Mouse (Mus musculus): ENCODE measurements around the gene Gja5. TPM values are rescaled to one million over a fixed set of nuclear protein-coding genes. Genes with fewer than 3 reads are reported as not detected.

The Gja5 gene
- polyA plus RNA-seq, 1 experiment: 14.7 TPM

- no peaks in the 10 kb centered on the region for H3K79me2 ChIP-seq (ENCODE audit: control insufficient read depth, insufficient read depth)
- H3K27me3 ChIP-seq (ENCODE audit: control insufficient read depth, insufficient read depth, insufficient read length): no peaks in the 10 kb centered on the region
- no peak overlapping the region for H3K4me3 ChIP-seq
- no peak overlapping the region for H3ac ChIP-seq (ENCODE audit: control insufficient read depth, insufficient read length)
- H3K4me2 ChIP-seq (ENCODE audit: low read depth): no peak overlapping the region
- H3K36me3 ChIP-seq (ENCODE audit: control insufficient read depth, insufficient read depth): peaks cover 21% of the 10 kb centered on the region
- TF ChIP-seq MYOD1 (IDR thresholded peaks at IDR 0.05; ENCODE audit: control insufficient read depth in 1 of 3, insufficient read length in 2 of 3, low read depth in 2 of 3) (no peak), REST (IDR thresholded peaks at IDR 0.05; ENCODE audit: insufficient read depth, insufficient read length) (no peak), USF1 (IDR thresholded peaks at IDR 0.05; ENCODE audit: low read depth) (no peak), MAX (IDR thresholded peaks at IDR 0.05; ENCODE audit: low read depth) (no peak), TCF12 (IDR thresholded peaks at IDR 0.05; ENCODE audit: insufficient read depth, poor library complexity, severe bottlenecking) (no peak), MYOG (IDR thresholded peaks at IDR 0.05; ENCODE audit: control insufficient read depth in 1 of 3, insufficient read depth in 1 of 3, insufficient read length in 2 of 3, low read depth in 2 of 3) (no peak), SRF (IDR thresholded peaks at IDR 0.05; ENCODE audit: control insufficient read depth, insufficient read length, low read depth) (no peak), CEBPB (IDR thresholded peaks at IDR 0.05; ENCODE audit: insufficient read depth, poor library complexity, severe bottlenecking) (no peak), POLR2AphosphoS2 (IDR thresholded peaks at IDR 0.05; ENCODE audit: insufficient read length, low read depth) (no peak), TCF3 (IDR thresholded peaks at IDR 0.05; ENCODE audit: insufficient read length, low read depth) (no peak), POLR2A (IDR thresholded peaks at IDR 0.05; ENCODE audit: insufficient read length, low read depth) (no peak), E2F4 (IDR thresholded peaks at IDR 0.05; ENCODE audit: insufficient read depth) (no peak)
Measured at GRCm38 (mm10) chr3:96869091-96869490, 35.4 kb upstream of the Gja5 start.

DNA sequence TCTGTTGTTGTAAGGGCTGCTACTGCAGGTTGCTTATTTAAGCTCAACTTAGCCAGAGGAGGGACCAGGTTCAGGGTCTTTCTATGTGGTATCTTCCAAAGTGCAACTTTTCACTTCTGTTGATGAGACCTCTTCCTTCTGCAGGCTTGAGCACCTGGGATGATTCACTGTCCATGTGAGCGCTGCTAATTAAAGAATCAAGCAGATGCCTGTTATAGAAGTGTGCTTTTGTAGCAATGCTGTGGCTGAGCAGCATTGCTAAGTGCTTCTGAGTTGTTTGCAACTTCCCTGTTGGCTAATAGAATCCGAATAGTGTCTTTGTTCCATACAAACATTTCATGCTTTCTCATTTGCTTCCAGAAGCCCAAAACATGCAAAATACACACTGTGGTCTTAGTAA lies 34.2 kb upstream of the Gja5 start:
- Histone ChIP-seq H3K4me3 (no peak overlapping the region), H3K79me2 (ENCODE audit: control insufficient read depth, insufficient read depth) (no peaks in the 10 kb centered on the region), H3K36me3 (ENCODE audit: control insufficient read depth, insufficient read depth) (peaks cover 27% of the 10 kb centered on the region), H3ac (ENCODE audit: control insufficient read depth, insufficient read length) (no peak overlapping the region), H3K27me3 (ENCODE audit: control insufficient read depth, insufficient read depth, insufficient read length) (no peaks in the 10 kb centered on the region), H3K4me2 (ENCODE audit: low read depth) (no peak overlapping the region)
- TF ChIP-seq MYOG (IDR thresholded peaks at IDR 0.05; ENCODE audit: control insufficient read depth in 1 of 3, insufficient read depth in 1 of 3, insufficient read length in 2 of 3, low read depth in 2 of 3): no peak
- TF ChIP-seq SRF (IDR thresholded peaks at IDR 0.05; ENCODE audit: control insufficient read depth, insufficient read length, low read depth): no peak
- TF ChIP-seq TCF3 (IDR thresholded peaks at IDR 0.05; ENCODE audit: insufficient read length, low read depth): no peak

- H3K27me3 ChIP-seq (ENCODE audit: control insufficient read depth, insufficient read depth, insufficient read length): no peaks in the 10 kb centered on the region
- H3K4me2 ChIP-seq (ENCODE audit: low read depth): no peak overlapping the region
- no peak overlapping the region for H3K4me3 ChIP-seq
- H3K36me3 ChIP-seq (ENCODE audit: control insufficient read depth, insufficient read depth): peaks cover 27% of the 10 kb centered on the region
- no peaks in the 10 kb centered on the region for H3K79me2 ChIP-seq (ENCODE audit: control insufficient read depth, insufficient read depth)
- TF ChIP-seq E2F4 (IDR thresholded peaks at IDR 0.05; ENCODE audit: insufficient read depth) (no peak), CEBPB (IDR thresholded peaks at IDR 0.05; ENCODE audit: insufficient read depth, poor library complexity, severe bottlenecking) (no peak), REST (IDR thresholded peaks at IDR 0.05; ENCODE audit: insufficient read depth, insufficient read length) (no peak), SRF (IDR thresholded peaks at IDR 0.05; ENCODE audit: control insufficient read depth, insufficient read length, low read depth) (no peak), TCF12 (IDR thresholded peaks at IDR 0.05; ENCODE audit: insufficient read depth, poor library complexity, severe bottlenecking) (no peak), MAX (IDR thresholded peaks at IDR 0.05; ENCODE audit: low read depth) (no peak), POLR2A (IDR thresholded peaks at IDR 0.05; ENCODE audit: insufficient read length, low read depth) (no peak), USF1 (IDR thresholded peaks at IDR 0.05; ENCODE audit: low read depth) (no peak), TCF3 (IDR thresholded peaks at IDR 0.05; ENCODE audit: insufficient read length, low read depth) (no peak), MYOG (IDR thresholded peaks at IDR 0.05; ENCODE audit: control insufficient read depth in 1 of 3, insufficient read depth in 1 of 3, insufficient read length in 2 of 3, low read depth in 2 of 3) (no peak), MYOD1 (IDR thresholded peaks at IDR 0.05; ENCODE audit: control insufficient read depth in 1 of 3, insufficient read length in 2 of 3, low read depth in 2 of 3) (no peak), POLR2AphosphoS2 (IDR thresholded peaks at IDR 0.05; ENCODE audit: insufficient read length, low read depth) (no peak)
- H3ac ChIP-seq (ENCODE audit: control insufficient read depth, insufficient read length): no peak overlapping the region
Measured at GRCm38 (mm10) chr3:96871070-96871469, 33.4 kb upstream of the Gja5 start.

DNA sequence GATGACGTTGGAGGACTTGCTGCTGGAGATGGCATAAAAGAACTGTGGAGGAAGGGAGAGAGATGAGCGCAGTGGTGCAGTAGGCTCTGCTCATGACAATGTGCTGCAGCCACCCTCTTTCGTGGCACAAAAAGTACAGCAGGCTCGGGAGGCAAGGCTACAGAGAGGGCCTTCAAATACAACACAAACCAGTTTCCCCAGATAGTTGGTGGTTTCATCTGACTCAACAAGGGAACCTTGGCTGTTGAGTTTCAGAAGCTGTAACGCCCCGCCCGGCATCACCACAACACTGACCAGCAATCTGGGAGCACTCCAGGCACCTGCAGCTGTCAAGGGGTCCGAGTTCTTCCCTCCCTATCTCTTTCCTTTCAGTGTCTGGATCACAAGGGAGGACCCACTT lies 32.0 kb upstream of the Gja5 start:
- Histone ChIP-seq H3K79me2 (ENCODE audit: control insufficient read depth, insufficient read depth) (no peaks in the 10 kb centered on the region), H3K4me3 (no peak overlapping the region), H3K4me2 (ENCODE audit: low read depth) (no peak overlapping the region), H3K27me3 (ENCODE audit: control insufficient read depth, insufficient read depth, insufficient read length) (no peaks in the 10 kb centered on the region), H3ac (ENCODE audit: control insufficient read depth, insufficient read length) (no peak overlapping the region), H3K36me3 (ENCODE audit: control insufficient read depth, insufficient read depth) (peaks cover 30% of the 10 kb centered on the region)
- TF ChIP-seq POLR2AphosphoS2 (IDR thresholded peaks at IDR 0.05; ENCODE audit: insufficient read length, low read depth) (no peak), E2F4 (IDR thresholded peaks at IDR 0.05; ENCODE audit: insufficient read depth) (no peak), TCF12 (IDR thresholded peaks at IDR 0.05; ENCODE audit: insufficient read depth, poor library complexity, severe bottlenecking) (no peak), SRF (IDR thresholded peaks at IDR 0.05; ENCODE audit: control insufficient read depth, insufficient read length, low read depth) (no peak), USF1 (IDR thresholded peaks at IDR 0.05; ENCODE audit: low read depth) (no peak), REST (IDR thresholded peaks at IDR 0.05; ENCODE audit: insufficient read depth, insufficient read length) (no peak), POLR2A (IDR thresholded peaks at IDR 0.05; ENCODE audit: insufficient read length, low read depth) (no peak), TCF3 (IDR thresholded peaks at IDR 0.05; ENCODE audit: insufficient read length, low read depth) (no peak), CEBPB (IDR thresholded peaks at IDR 0.05; ENCODE audit: insufficient read depth, poor library complexity, severe bottlenecking) (no peak), MYOG (IDR thresholded peaks at IDR 0.05; ENCODE audit: control insufficient read depth in 1 of 3, insufficient read depth in 1 of 3, insufficient read length in 2 of 3, low read depth in 2 of 3) (peak in 1 of 3 experiments; percentile 12), MAX (IDR thresholded peaks at IDR 0.05; ENCODE audit: low read depth) (no peak), MYOD1 (IDR thresholded peaks at IDR 0.05; ENCODE audit: control insufficient read depth in 1 of 3, insufficient read length in 2 of 3, low read depth in 2 of 3) (peak in 2 of 3 experiments; percentile 3 to 46)

Measured in myocyte (in vitro differentiated cells).